Mouse (Mus musculus) urinary bladder, adult 2 months (tissue): ENCODE measurements at regions not wholly inside any gene's neighbourhood (a gene's known extent, or its start where the extent isn't known, plus 50 kb on each side); places are given as distances from the start of the nearest gene placed in this dataset.

Experiments
- DNase-seq: peaks from one replicate; pipeline ENCODE4 v3.0.0; 2022; ENCODE audit warnings: low spot score

DNA sequence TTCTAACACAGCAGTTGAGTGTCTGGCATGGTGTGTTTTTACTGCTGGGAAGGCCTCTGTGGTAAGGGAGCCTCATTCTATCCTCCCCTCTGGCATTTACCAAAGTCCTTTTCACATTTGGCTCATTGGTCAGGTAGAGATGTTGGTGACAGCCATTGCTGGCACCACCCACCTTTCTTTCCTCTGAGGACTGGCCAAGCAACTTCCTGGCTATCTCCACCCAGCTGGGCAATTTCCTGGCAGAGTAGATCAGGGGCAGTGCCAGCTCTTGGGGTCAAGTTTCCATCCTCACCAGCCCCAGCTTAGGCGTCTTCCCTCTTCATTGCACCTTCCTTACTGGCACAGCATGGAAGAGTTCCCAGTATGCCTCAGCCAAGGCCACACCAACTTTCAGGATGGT, 372.5 kb upstream of the Kif2a start:
- DNase-seq, result no peak

DNA sequence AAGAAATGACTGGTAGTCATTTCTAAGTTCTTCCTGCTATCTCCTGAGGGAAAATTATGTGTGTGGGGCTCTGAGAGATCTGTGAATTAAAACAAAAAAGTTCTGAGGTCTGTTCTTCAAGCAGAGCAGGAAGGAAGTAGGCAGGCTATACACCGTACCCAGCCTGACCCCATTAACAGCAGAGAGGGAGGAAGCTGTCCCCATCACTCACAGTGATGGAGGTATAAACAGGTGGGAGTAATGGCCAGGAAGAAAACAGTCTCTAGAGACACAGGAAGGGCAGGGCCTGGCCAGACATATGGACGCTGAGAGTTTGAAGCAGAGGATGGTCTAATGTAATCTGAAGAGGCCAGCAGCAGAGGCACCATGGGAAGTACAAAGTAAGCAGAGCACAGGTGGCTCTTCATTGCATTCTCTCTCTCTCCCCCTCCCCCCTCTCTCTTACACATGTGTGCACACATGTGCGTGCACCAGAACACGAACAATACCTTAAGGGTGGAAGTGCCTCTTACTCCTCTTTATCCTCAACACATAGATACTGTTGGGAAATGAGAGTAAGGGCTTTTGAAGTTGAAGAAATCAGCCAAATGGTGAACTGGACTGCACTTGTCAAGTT, 367.7 kb upstream of the Kif2a start:
- DNase-seq, result no peak

DNA sequence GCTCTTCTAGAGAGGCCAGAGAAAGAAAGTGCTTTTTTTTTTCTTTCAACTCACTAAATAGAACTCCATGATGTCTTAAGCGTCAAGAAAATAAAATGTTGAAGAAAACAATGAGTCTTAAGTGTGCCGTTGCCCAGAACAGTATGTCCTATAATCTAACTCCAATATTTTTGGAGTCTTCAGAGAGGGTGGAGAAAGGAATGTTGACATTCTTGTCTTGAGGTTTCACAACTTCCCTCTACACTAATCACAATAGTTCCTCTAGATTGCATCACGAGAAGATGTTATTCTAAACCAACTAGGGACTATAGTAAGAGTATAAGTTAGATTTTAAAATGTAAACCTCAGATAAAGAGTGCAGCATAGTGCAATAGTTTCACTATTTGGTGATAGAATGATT, 367.1 kb upstream of the Kif2a start:
- no peak for DNase-seq

DNA sequence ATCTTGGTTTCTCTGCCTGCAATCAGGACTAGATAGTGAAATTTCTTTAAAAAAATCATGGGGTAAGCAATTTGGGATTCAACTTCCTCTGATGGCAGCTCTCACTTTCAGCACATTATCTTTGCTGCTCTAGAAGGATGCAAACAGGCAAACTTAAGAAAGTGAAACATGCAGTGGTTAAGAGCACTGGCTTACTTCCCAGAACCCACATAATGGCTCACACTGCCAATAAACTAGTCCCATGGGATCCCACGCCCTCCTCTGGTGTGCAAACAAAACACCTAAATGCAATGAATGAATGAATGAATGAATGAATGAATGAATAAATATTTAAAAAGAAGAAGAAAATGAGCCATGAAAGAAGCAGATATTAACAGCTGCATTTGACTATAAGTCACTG, 356.1 kb upstream of the Kif2a start:
- DNase-seq, result no peak

DNA sequence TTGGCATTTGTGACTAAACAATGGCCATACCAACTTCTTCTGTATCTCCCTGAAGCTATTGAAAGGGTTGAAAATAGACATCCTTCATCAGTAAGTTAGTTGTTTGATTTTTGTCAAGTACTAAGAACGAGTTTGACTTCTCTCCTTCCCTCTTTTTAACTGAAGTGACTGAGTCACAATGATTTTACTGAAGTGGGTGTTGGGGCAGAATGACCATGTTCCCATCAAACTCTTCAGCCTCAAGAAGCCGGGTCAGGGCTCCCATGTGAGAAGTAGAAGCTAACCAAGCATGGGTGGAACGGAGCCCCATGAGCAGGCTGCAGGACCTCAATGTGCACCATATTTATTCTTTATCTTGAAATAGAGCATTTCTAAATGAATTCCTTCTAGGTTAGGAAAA, 350.7 kb upstream of the Kif2a start:
- no peak for DNase-seq

DNA sequence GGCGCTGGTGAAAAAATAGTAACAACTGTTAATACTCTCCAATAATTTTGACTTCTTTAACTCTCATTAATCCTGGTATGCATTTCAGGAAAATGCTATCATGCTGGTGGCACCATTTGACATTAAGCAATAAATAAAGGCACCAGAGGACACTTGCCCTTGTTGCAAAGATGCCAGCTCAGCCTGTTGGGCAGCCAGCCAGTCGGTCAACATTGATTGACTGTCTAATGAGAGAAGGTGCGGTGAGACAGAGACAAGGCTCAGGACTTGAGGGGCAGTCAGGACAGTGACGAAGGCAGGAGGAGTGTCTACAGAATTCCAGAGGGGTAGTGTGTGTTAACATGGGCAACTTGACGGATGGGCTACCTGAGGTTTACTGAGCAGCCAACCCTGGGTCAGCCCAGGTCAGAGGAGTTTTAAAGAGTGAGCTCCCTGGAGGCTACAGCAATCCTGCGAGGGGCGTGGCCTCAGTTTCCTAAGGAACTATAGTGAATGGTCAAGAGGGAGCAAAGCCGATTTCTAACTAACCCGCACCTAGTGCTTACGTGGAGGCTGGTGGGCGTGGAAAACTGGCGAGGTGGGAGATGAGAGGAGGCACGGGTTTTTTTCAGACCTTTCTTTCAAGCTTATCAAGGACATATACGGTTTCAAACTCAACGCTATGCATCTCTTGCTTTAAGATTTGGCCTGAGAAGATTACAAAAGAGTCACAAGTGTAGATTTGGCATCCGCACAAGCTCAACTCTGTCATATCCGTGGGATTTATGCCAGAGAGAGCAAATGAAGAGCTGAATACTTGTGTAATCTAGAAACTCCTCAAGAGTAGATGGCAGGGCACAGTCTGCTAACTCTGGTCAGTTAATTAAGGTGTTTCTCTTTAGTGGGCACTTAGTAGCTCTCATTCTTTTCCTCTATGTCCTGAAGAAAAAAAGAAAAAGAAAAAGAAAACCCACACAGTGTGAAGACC, 350.0 kb upstream of the Kif2a start:
- DNase-seq, result peak; percentile 26

DNA sequence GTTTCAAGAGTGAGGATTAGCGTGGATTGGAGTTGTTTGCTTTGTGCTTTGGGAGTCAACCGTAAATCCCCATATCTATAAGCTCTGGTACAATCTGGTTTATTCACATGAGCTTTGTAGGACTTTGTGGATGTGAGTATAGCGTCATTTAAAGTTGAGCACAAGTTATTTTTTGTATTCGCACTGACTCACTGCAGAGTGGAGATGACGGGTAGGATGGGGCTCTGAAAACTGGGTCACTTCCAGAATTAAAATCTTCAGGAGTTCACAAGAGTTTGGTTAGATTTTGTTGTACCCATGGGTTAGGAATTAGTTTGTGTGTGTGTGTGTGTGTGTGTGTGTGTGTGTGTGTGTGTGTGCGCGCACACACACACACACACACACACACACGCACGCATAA, 345.7 kb upstream of the Kif2a start:
- no peak for DNase-seq

DNA sequence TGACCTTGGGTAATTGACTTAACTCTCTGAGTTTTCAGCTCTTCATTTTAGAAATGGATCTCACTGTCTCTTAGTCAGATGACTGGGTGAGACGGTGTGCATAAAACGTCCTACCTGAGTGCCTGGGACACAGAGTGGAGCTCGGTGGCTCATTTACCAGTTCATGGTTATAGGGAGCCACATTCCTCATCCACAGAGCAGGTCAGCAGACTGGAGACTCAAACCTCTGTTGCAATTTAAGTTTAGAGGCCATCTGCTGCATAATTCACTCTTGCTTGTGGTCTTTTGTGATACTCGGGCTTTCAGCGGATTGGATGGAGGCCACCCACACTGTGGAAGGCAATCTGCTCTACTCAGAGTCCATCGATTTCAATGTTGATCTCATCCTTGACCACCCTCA, 343.8 kb upstream of the Kif2a start:
- DNase-seq, result no peak

DNA sequence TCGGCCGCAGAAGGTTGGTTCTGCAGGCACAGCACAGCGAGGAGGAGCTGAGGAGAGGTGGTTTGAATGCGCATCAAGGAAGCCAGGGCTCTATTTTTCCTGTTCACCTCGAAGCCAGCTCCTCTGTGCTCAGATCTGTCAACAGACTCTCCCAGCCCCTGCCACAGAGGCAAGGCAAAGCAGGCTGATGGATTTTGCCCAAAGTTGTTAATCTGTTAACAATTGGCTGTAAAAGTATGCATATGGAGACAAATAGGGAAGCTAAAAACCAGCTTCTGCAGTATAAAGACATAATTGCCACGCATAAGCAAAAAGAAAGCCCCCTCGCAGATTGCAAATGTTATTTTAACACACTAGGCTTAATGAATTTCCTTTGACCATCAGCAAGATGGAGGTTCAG, 343.3 kb upstream of the Kif2a start:
- no peak for DNase-seq

DNA sequence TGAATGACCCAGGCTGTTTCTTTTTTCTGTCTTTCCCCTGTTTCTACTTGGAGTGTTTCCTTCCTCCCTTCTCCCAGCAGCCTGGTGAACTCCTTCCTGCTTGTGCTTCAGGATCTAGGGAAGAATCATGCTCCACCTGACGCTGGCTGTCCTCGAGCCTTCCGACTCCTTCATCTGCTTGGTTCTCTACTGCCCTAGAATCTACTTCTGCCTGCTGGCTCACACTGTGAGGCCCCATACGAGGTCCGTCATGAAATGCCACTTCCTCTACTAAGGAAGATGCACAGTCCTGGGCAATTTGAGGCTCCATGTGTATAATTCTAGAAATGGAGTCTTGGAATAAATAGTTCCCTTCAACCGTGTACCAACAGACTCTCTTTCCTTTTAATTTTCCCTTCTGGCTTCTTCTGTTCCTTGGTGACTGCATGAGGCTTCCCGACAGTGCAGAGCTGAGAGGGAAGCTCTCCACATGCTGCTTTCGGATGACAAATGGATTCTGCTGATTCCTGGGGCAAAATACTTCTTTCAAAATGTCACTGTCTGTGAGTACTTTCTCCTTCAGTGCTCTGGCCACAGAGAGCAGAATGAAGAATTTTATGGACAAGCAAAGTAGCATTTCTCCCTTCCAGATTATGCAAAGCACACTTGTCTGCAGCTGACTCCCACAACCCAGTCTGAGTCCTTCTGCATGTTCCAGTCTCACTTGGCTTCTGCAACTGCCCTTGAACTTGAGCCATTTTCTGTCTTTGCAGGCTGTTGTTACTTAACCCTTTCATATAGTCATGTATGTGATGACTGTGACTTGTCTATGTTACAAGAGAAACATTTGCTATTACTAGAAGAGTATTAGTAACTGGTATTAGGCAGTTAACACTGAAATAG, 341.1 kb upstream of the Kif2a start:
- DNase-seq, result no peak

DNA sequence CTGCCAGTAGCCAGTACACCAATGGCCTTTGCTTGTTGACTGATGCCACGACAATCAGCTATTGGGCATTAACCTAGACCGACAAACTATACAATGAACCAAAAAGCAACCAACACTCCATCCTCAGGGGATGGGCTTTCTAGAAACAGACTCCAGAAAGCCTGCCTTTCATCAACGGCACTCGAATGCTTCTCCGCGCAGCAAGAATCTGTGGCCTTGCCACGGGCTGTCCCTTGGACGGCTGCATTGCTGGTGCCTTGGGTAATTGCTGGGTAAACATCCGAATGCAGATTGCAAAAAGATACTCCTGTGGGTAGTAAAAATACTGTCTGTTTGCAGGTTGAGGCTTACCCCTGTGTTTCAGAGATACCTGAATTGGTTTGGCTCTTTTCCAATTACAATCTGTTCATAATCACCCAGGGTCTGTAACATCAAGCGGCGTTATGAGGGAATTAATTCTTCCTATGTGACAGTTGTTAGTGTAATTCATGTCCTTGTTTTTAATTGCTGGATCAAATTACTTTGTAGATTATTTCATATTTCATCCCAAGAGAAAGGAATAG, 319.0 kb upstream of the Kif2a start:
- DNase-seq, result no peak

DNA sequence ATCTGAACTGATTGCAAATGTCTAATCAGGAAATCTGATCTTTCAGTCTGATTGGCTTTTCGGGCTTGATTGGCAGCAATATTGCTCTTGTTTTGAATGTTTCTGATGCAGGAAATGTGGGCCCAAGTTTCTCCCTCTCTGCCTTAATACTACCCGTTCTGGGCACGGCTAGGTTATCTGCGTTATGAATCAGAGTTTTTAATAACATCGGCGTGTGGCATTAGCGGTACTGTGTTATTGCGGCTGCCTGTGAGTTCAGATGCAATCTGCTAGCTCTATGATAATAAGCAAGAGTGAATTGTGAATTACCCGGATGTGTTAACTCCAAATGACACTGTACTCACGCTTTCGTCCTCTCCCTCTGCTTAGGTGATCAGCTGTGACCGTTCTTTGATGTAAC, 316.2 kb upstream of the Kif2a start:
- no peak for DNase-seq

DNA sequence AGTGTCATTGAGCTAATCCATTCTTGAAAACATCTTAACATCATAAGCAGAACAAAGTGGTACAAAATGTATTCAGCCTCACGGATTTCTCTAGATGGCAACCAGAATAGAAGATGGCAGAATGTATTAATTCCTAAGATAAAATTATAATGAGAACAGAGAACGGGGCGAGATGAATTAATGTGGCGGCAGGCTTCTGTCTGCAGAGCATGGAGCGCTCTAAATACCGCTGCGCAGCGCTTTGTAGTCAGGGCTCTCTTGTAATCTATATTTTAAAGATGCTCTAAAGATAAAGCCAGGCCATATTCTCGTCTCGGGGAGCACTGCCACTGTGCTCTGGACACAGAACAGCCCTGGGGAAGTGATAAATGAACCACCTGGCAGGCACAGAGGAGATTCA, 315.2 kb upstream of the Kif2a start:
- no peak for DNase-seq

DNA sequence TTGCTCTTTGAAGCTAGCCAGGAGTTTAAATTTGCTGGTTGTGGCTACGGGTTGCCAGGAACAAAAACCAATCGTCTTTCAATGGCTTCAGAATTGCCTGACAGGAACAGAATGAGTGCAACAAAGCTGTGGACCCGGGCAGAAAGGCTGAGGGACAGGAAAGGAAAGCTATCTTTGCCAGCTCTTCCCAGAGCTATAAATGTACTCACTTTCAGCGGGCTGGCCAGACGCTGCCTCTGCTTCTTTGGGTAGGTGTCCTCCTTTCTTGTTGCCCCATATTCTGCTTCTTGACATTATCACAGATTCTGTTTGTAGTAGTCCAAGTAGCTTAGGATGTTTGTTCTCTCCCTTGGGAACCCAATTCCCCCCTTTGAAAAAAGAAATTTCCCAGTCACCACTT, 307.4 kb upstream of the Kif2a start:
- DNase-seq, result no peak

DNA sequence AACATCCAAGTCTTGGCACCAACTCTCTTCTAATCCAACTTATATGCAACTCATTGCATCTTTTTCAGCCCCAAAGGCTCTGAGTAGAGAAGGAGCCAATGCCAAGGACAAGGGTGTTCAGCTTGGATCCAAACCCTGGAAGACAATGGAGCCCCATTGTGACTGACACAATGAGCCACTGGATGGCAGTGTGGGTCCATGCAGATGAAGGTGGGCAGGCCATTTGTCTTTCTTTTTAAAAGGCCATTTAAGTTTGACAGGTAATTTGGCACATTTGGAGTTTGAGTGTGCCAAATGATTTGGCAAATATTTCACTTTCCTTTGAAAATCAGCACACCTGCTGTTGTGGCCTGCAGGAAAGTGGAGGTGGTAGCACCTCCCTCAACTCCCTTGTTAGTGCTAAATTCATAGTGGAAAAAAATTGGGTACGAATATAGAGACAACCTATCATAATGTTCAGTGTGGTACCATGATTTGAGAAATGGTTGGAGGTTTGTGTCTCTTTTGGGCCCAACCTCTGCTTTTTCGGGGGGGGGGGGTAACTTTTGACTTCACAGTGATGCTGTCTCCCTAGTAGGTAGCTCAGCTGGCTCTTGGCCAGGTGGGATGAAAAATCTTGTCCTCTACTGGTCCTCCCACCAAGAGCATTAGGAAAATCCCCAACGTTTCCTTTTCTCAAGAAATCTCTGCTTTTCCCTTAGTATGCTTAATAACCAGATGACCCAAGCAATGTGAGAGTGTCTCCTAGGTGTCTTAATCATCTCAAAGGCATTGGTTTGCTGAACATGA, 304.0 kb upstream of the Kif2a start:
- DNase-seq, result peak; percentile 32

DNA sequence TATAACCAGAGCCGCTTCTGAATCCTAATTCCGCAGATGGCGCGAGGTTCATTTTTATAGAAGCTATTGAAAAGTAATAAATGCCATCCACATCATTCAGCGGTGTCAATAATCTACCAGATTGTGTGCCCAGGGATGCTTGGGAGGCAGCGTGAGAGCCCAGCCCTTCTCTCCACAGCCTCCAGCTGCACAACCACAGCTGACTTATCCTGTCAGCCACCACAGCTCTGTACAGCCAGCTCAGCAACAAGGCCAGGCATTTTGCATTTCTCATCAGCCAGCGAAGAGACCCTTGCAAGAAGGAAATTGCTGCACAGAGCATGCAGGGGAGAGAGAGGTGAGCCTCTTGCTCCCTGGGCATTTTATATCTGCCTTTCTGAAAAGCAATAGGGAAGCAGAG, 292.8 kb upstream of the Kif2a start:
- DNase-seq, result no peak

DNA sequence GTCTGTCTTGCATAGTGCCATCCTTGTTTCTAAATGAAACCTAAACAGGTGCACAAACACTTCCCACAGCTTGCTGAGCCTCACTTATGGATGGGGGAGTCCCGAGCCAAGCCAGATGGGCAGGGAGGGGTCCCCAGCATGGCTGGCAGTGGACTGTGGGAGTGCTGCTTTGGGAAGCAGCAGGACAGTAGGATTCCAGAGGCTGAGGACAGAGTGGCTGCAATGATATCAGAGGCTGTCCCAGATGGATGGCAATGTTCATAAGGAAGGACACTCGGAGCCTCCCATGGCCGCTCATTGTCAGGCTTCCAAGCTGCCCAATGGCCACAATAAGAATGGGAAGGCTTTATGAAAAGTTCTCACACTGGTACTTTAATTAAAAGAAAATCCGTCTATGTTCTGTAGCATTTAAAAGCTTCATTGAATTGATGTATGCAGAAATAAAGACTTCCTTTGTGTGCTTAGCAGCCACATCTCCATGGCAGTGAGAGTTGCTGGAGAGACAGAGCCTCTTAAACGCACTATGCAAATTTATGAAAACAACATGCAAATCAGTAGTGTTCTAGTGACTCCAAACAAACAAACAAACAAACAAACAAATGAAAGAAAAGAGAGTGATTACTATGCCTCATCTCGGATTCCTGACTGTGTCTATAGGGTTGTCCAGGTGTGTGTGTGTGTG, 287.2 kb upstream of the Kif2a start:
- no peak for DNase-seq

DNA sequence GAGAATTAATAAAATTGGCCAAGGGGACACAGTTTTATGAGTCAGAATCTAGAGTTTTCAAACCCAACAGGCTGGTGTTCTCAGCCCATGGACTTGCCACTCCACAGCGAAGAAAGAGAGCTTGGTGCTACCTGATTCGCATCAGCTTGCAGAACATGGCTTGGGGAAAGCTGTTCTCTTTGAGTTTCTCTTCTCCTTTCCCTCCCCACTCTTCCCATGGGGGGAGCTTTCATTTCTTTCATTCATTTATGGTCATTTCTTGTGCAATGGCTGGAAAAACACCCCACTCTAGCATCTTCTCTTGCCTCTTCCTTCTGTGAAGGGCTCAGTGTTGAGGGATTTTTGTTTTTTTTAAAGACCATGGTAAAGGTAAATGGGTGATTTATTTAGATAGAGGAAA, 286.5 kb upstream of the Kif2a start:
- no peak for DNase-seq

DNA sequence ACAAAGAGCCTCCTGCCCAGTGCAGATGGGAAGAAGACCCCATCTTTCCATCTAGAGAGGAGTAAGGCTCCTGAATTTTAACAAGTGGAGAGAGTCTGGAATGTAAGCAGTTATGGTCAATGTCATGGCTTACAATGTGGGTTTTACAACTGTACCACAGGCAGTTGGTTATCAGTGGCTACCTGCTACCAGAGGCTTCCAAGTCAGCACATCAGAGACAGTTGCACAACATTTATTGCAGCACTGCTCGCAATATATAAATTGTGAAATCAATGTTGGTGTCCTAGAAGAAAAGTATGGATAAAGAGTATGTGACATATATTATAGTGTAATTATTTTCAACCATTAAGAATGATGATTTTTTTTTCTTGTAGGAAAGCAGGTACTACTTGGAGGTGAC, 285.0 kb upstream of the Kif2a start:
- no peak for DNase-seq

DNA sequence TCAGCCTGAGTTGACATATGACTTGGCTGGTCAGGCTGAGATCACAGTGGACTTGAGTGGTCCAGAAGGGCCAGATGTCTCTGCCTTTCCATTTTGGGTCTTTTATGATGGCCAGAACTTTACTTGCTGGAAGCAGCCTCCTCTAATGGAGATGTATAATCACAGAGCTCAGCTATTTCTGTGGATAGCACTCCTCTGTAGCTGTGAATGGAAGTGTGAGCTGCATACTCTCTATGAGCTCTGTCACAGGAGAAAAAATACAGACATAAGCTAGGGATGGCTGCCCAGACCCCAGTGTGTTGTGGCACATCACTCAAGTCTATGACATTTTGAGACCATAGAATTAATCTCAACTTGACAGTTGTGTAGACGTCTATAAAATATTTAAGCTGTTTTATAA, 284.3 kb upstream of the Kif2a start:
- no peak for DNase-seq

DNA sequence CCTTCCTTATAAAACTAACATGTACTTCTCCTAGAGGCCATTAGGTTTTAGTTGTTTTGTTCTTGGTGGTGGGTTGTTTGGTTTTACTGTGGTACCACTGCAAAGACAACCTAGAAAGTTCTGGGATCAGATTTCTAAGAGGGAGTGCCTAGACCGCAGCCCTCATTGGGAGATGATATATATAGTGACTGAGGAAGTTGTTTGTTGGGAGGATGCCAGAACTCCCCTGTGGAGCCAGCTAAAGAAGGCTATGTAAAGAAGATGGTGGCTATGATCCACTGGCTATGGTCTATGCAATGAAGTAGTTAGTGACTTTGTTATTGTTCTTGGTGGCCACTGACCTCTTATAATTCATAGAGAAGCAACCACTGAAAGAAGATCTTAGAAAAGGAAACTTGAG, 283.8 kb upstream of the Kif2a start:
- DNase-seq, result no peak
